Mouse (Mus musculus) gastrocnemius, postnatal 25 days (tissue): ENCODE measurements around the gene Erbb2. TPM values are rescaled to one million over a fixed set of nuclear protein-coding genes. Genes with fewer than 3 reads are reported as not detected.

ENCODE experiments used
- DNase-seq: peaks from one replicate; pipeline ENCODE4 v3.0.0; 2022
- total RNA-seq, 2 experiments: library from RNA; stranded (reverse); gene quantifications; 1 replicate in 1 of 2; 2 replicates in 1 of 2; pipeline ENCODE4 v1.2.3; 2021

Erbb2 gene
- total RNA-seq, 2 experiments from 2014 or later, result 2.0 to 2.3 TPM

GRCm38 (mm10) chr11:98485749-98486148 is 73.5 kb downstream of the Erbb2 start:
- DNase-seq, result no peak

Other genes starting within 250 kb of the Erbb2 start
- gene Med1, start 219.2 kb upstream of the Erbb2 start, total RNA-seq, result 10 to 100 TPM; 21.2 to 23.1 TPM
- 10 to 100 TPM; 13.0 to 14.0 TPM for gene Cdk12, start 209.4 kb upstream of the Erbb2 start, total RNA-seq
- gene Neurod2, start 82.8 kb upstream of the Erbb2 start, total RNA-seq, result not detected
- gene Ppp1r1b, start 64.1 kb upstream of the Erbb2 start, total RNA-seq, result under 1 TPM in 1 of 2 experiments, not detected in 1; 0.35 TPM
- gene Stard3, start 54.1 kb upstream of the Erbb2 start, total RNA-seq, result 10 to 100 TPM in 1 of 2 experiments, 1 to 10 TPM in 1; 9.6 to 11.8 TPM
- 1,000 to 10,000 TPM; 2,256 to 3,626 TPM for gene Tcap, start 28.7 kb upstream of the Erbb2 start, total RNA-seq
- gene Pnmt, start 26.0 kb upstream of the Erbb2 start, total RNA-seq, result 1 to 10 TPM in 1 of 2 experiments, under 1 TPM in 1; 0.87 to 2.9 TPM
- 1 to 10 TPM; 1.9 to 2.1 TPM for gene Pgap3, start 12.0 kb upstream of the Erbb2 start, total RNA-seq
- gene Mien1, start 26.5 kb downstream of the Erbb2 start, total RNA-seq, result 10 to 100 TPM; 31.7 to 35.5 TPM
- gene Grb7, start 33.9 kb downstream of the Erbb2 start, total RNA-seq, result under 1 TPM in 1 of 2 experiments, not detected in 1; 0.16 TPM
- gene Ikzf3, start 133.6 kb downstream of the Erbb2 start, total RNA-seq, result under 1 TPM in 1 of 2 experiments, not detected in 1; 0.15 TPM
- gene Zpbp2, start 138.6 kb downstream of the Erbb2 start, total RNA-seq, result not detected
- 10 to 100 TPM; 19.9 to 28.2 TPM for gene Ormdl3, start 174.9 kb downstream of the Erbb2 start, total RNA-seq
- not detected for gene Lrrc3c, start 185.8 kb downstream of the Erbb2 start, total RNA-seq
- gene Gm12355, start 213.2 kb downstream of the Erbb2 start, total RNA-seq, result 1 to 10 TPM; 3.1 to 6.4 TPM
- 1 to 10 TPM; 1.3 to 2.4 TPM for gene Gsdma3, start 213.9 kb downstream of the Erbb2 start, total RNA-seq
- gene Gsdma2, start 234.3 kb downstream of the Erbb2 start, total RNA-seq, result not detected